Mouse (Mus musculus): ENCODE data around the gene Tnk2. TPM values are rescaled to one million over a fixed set of nuclear protein-coding genes. Genes with fewer than 3 reads are reported as not detected.
A peak's percentile ranks its signal among the peaks of the same experiment; 100 is the strongest.
"Not testable (repeated sequence)": the region's sequence is repeated elsewhere in the genome, so short reads cannot be mapped to it uniquely, and the experiment has no call there.

Tnk2 gene
- polyA plus RNA-seq, 1 experiment: 119 TPM

GRCm38 (mm10) chr16:32633486-32634012 lies 10.1 kb upstream of the Tnk2 start:
- TF ChIP-seq POLR2A (IDR thresholded peaks at IDR 0.05; ENCODE audit: borderline replicate concordance, extremely low read depth, low read depth, low read length): no peak
- TF ChIP-seq CTCF (IDR thresholded peaks at IDR 0.05; ENCODE audit: insufficient read depth, low read length): no peak
- no peak for DNase-seq
- no peak overlapping the region for H3K4me3 ChIP-seq (replicated peaks; ENCODE audit: extremely low read depth, low read depth, low read length)
- H3K4me1 ChIP-seq (ENCODE audit: control insufficient read depth, insufficient read depth, low read length): no peaks in the 10 kb centered on the region
- WGBS: 92% methylated on average over 4 of the region's 4 CpGs

DNA sequence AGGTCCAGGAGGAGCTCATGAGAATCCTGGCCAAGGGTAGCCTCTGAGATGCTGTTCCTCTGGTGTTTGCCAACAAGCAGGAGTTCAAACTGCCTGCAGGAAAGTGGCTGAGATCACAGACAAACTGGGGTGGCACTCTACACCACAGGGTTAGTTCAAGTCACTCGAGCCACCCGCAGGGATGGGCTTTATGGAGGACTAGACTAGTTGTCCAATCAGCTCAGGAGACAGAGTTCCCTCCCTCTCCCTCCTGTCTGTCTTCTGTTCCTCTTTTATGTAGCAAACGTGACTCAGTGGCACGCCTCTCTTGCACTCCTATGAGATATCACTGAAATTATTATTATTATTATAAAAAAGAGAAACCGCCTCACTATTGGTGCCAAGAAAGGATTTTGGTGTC lies 9.5 kb upstream of the Tnk2 start:
- Histone ChIP-seq H3K4me1 (ENCODE audit: control insufficient read depth, insufficient read depth, low read length) (no peaks in the 10 kb centered on the region), H3K4me3 (replicated peaks; ENCODE audit: extremely low read depth, low read depth, low read length) (no peak overlapping the region)
- TF ChIP-seq CTCF (IDR thresholded peaks at IDR 0.05; ENCODE audit: insufficient read depth, low read length) (no peak), POLR2A (IDR thresholded peaks at IDR 0.05; ENCODE audit: borderline replicate concordance, extremely low read depth, low read depth, low read length) (no peak)
- 71% methylated on average over 5 of the region's 5 CpGs for WGBS
- DNase-seq: no peak

DNA sequence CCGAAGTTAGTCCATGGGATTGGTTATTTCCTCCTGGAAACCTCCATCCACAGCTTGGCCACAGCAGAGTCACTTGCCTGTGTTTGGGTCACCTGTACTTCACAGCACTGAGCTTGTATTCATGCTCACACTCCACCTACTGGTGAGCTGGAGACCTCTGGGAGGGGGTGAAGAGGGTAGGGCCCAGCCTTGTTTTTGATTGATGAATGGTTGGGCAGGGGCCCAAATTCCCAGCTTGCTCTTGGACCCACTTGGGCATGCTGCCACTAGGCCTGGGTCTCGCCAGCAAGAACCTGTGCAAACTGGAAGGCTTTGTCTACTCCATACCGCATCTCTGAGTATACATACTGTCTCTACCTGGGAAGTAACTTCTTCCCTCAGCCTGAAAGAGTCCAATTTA lies 8.4 kb upstream of the Tnk2 start:
- no peak overlapping the region for H3K4me3 ChIP-seq (replicated peaks; ENCODE audit: extremely low read depth, low read depth, low read length)
- TF ChIP-seq POLR2A (IDR thresholded peaks at IDR 0.05; ENCODE audit: borderline replicate concordance, extremely low read depth, low read depth, low read length) (no peak), CTCF (IDR thresholded peaks at IDR 0.05; ENCODE audit: insufficient read depth, low read length) (no peak)
- WGBS: 63% methylated on average over 3 of the region's 3 CpGs
- no peaks in the 10 kb centered on the region for H3K4me1 ChIP-seq (ENCODE audit: control insufficient read depth, insufficient read depth, low read length)
- no peak for DNase-seq

GRCm38 (mm10) chr16:32636331-32636730 lies 7.3 kb upstream of the Tnk2 start:
- TF ChIP-seq POLR2A (IDR thresholded peaks at IDR 0.05; ENCODE audit: borderline replicate concordance, extremely low read depth, low read depth, low read length) (no peak), CTCF (IDR thresholded peaks at IDR 0.05; ENCODE audit: insufficient read depth, low read length) (no peak)
- no peak for DNase-seq
- H3K4me1 ChIP-seq (ENCODE audit: control insufficient read depth, insufficient read depth, low read length): no peaks in the 10 kb centered on the region
- H3K4me3 ChIP-seq (replicated peaks; ENCODE audit: extremely low read depth, low read depth, low read length): no peak overlapping the region
- 76% methylated on average over 3 of the region's 3 CpGs for WGBS

DNA sequence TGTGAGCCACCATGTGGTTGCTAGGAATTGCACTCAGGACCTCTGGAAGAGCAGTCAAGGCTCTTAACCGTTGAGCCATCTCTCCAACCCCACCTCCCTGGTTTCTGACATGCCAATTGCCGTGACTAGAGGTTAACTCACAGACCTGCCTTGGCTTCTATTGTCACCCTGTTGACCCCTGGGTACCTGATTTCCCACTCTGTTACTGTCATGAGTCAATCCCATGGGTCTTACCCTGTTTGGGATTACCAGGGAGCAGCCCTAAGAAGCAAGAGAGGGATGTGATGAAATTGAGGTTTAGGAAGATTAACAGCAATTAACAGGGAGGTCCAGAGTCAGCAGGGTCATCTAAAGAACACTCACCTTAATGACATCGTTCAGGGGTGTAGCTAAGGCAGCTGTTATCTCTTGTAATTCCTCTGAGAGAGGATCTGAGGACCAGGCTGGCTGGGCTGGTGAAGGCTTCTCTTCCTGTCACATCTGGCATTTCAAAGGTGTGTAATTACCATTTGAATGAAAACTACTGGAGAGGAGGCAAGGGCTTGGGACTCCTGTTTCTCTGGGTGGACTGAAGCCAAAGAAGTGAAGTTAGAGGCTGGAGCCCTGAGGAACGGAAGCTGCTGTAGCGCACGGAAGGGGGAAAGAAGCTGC lies 6.7 kb upstream of the Tnk2 start:
- DNase-seq: no peak
- WGBS: 44% methylated on average over 6 of the region's 6 CpGs
- no peak overlapping the region for H3K4me3 ChIP-seq (replicated peaks; ENCODE audit: extremely low read depth, low read depth, low read length)
- no peaks in the 10 kb centered on the region for H3K4me1 ChIP-seq (ENCODE audit: control insufficient read depth, insufficient read depth, low read length)
- TF ChIP-seq CTCF (IDR thresholded peaks at IDR 0.05; ENCODE audit: insufficient read depth, low read length): no peak
- TF ChIP-seq POLR2A (IDR thresholded peaks at IDR 0.05; ENCODE audit: borderline replicate concordance, extremely low read depth, low read depth, low read length): no peak

GRCm38 (mm10) chr16:32638476-32638875 lies 5.2 kb upstream of the Tnk2 start:
- TF ChIP-seq POLR2A (IDR thresholded peaks at IDR 0.05; ENCODE audit: borderline replicate concordance, extremely low read depth, low read depth, low read length): no peak
- TF ChIP-seq CTCF (IDR thresholded peaks at IDR 0.05; ENCODE audit: insufficient read depth, low read length): peak; percentile 77
- no peak overlapping the region for H3K4me3 ChIP-seq (replicated peaks; ENCODE audit: extremely low read depth, low read depth, low read length)
- no peaks in the 10 kb centered on the region for H3K4me1 ChIP-seq (ENCODE audit: control insufficient read depth, insufficient read depth, low read length)
- WGBS: 12% methylated on average over 8 of the region's 8 CpGs
- peak; percentile 82 for DNase-seq

DNA sequence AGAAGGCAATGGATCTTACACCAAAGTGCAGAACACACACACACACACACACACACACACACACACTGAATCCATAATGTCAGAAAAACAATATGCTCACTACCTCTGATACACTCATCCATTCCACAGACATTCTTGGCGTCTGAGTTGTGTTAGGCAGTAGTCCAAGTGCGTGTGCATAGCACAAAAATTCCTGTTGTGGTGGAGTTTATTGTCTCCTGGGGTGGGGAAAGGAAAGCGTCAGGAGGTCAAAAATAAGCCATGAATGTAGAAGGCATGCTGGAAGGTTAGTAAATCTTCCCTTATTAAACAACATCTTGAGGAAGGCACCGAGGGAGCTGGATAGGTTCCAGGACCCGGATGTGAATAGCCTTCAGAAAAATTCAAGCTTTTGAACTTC lies 3.6 kb upstream of the Tnk2 start:
- Histone ChIP-seq H3K4me1 (ENCODE audit: control insufficient read depth, insufficient read depth, low read length) (peaks cover 6% of the 10 kb centered on the region), H3K4me3 (replicated peaks; ENCODE audit: extremely low read depth, low read depth, low read length) (no peak overlapping the region)
- no peak for TF ChIP-seq CTCF (IDR thresholded peaks at IDR 0.05; ENCODE audit: insufficient read depth, low read length)
- TF ChIP-seq POLR2A (IDR thresholded peaks at IDR 0.05; ENCODE audit: borderline replicate concordance, extremely low read depth, low read depth, low read length): no peak
- 26% methylated on average over 5 of the region's 5 CpGs for WGBS
- no peak for DNase-seq

- 70% methylated on average over 2 of the region's 2 CpGs for WGBS
- DNase-seq; H3K4me3 ChIP-seq (replicated peaks; ENCODE audit: extremely low read depth, low read depth, low read length): not testable (repeated sequence)
- peaks cover 10% of the 10 kb centered on the region for H3K4me1 ChIP-seq (ENCODE audit: control insufficient read depth, insufficient read depth, low read length)
Observed at GRCm38 (mm10) chr16:32640683-32641082, 3.0 kb upstream of the Tnk2 start.

GRCm38 (mm10) chr16:32641440-32642219 lies 2.0 kb upstream of the Tnk2 start:
- WGBS: 69% methylated on average over 20 of the region's 20 CpGs
- Histone ChIP-seq H3K4me3 (replicated peaks; ENCODE audit: extremely low read depth, low read depth, low read length) (no peak overlapping the region), H3K4me1 (ENCODE audit: control insufficient read depth, insufficient read depth, low read length) (peaks cover 17% of the 10 kb centered on the region)
- TF ChIP-seq POLR2A (IDR thresholded peaks at IDR 0.05; ENCODE audit: borderline replicate concordance, extremely low read depth, low read depth, low read length): no peak
- TF ChIP-seq CTCF (IDR thresholded peaks at IDR 0.05; ENCODE audit: insufficient read depth, low read length): no peak
- DNase-seq: no peak

DNA sequence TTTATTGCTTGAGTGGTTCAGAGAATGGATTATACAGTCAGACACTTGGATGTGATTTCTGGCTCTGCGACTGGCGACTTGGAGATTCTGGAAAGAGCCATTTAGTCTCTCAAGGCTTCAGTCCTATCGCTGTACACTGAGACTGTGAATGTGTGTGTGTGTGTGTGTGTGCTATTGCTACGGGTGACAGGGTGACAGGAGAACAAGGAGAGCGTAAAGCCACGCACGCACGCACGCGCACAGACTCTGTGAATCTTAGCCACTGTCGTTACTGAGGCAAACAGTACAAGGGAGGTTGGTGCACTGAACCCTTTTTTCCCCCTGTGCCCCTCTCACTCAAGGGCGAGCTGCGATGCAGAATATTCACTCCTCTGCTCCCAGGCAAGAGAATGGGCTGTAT lies 1.4 kb upstream of the Tnk2 start:
- 64% methylated on average over 13 of the region's 13 CpGs for WGBS
- Histone ChIP-seq H3K4me3 (replicated peaks; ENCODE audit: extremely low read depth, low read depth, low read length) (no peak overlapping the region), H3K4me1 (ENCODE audit: control insufficient read depth, insufficient read depth, low read length) (peaks cover 17% of the 10 kb centered on the region)
- TF ChIP-seq POLR2A (IDR thresholded peaks at IDR 0.05; ENCODE audit: borderline replicate concordance, extremely low read depth, low read depth, low read length): no peak
- no peak for TF ChIP-seq CTCF (IDR thresholded peaks at IDR 0.05; ENCODE audit: insufficient read depth, low read length)
- no peak for DNase-seq
